Mouse (Mus musculus): ENCODE results near the gene Hnrnpr.

GRCm38 (mm10) chr4:136320016-136320415, 9.3 kb downstream of the Hnrnpr start:
- TF ChIP-seq CTCF (conservative IDR thresholded peaks at IDR 0.05; ENCODE audit: low read length), result no peak
- no peak for TF ChIP-seq NANOG (IDR thresholded peaks at IDR 0.05; ENCODE audit: borderline replicate concordance, low read length)
- no peak for TF ChIP-seq POU5F1 (IDR thresholded peaks at IDR 0.05; ENCODE audit: borderline replicate concordance, low read length)

All from E14TG2a.4 (cell line).